Mouse (Mus musculus) urinary bladder, adult 18-20 months (tissue): ENCODE results near the gene Qprt.

ENCODE experiments used
- DNase-seq, 2 experiments: peaks; one replicate each; pipeline ENCODE4 v3.0.0; 2022; ENCODE audit warnings: low spot score in 2 of 2, mixed read lengths in 2 of 2

Qprt gene

GRCm38 (mm10) chr7:127133125-127133524 is 11.1 kb upstream of the Qprt start:
- no peak for DNase-seq

GRCm38 (mm10) chr7:127129638-127130037 is 7.6 kb upstream of the Qprt start:
- DNase-seq: peak in 1 of 2 experiments; percentile 6

- no peak for DNase-seq
These were observed 740 bp downstream of the Qprt start for GRCm38 (mm10) chr7:127121061-127121910.

- no peak for DNase-seq
These were observed 3.2 kb downstream of the Qprt start for GRCm38 (mm10) chr7:127118671-127119445.

- no peak for DNase-seq
These were observed 4.1 kb downstream of the Qprt start for GRCm38 (mm10) chr7:127117948-127118347.

- DNase-seq: no peak
These were observed 5.6 kb downstream of the Qprt start for GRCm38 (mm10) chr7:127116331-127116935.

- no peak for DNase-seq
These were observed 7.1 kb downstream of the Qprt start for GRCm38 (mm10) chr7:127114920-127115319.

GRCm38 (mm10) chr7:127113614-127114259 is 8.3 kb downstream of the Qprt start:
- DNase-seq: no peak

- no peak for DNase-seq
These were observed 9.0 kb downstream of the Qprt start for GRCm38 (mm10) chr7:127112921-127113597.

- DNase-seq: no peak
These were observed 9.7 kb downstream of the Qprt start for GRCm38 (mm10) chr7:127112251-127112841.

- peak in 1 of 2 experiments; percentile 16 for DNase-seq
These were observed 10.6 kb downstream of the Qprt start for GRCm38 (mm10) chr7:127111461-127111860.

- DNase-seq: peak; percentile 21 to 38
These were observed 11.6 kb downstream of the Qprt start for GRCm38 (mm10) chr7:127110239-127111007.

- no peak for DNase-seq
These were observed 16.5 kb downstream of the Qprt start for GRCm38 (mm10) chr7:127105551-127105950.

GRCm38 (mm10) chr7:127104560-127105332 is 17.3 kb downstream of the Qprt start:
- peak; percentile 30 to 59 for DNase-seq

GRCm38 (mm10) chr7:127103960-127104359 is 18.1 kb downstream of the Qprt start:
- no peak for DNase-seq

GRCm38 (mm10) chr7:127102148-127102547 is 19.9 kb downstream of the Qprt start:
- DNase-seq: no peak

GRCm38 (mm10) chr7:127101451-127102016 is 20.5 kb downstream of the Qprt start:
- DNase-seq: no peak

- no peak for DNase-seq
These were observed 22.5 kb downstream of the Qprt start for GRCm38 (mm10) chr7:127099528-127099927.

- DNase-seq: no peak
These were observed 23.1 kb downstream of the Qprt start for GRCm38 (mm10) chr7:127098950-127099349.
